Mouse (Mus musculus): Measurements from ENCODE around the gene Tulp1.
A peak's percentile ranks its signal among the peaks of the same experiment; 100 is the strongest.

- TF ChIP-seq POLR2A (IDR thresholded peaks at IDR 0.05; ENCODE audit: low read depth, low read length) (no peak), CTCF (IDR thresholded peaks at IDR 0.05; ENCODE audit: borderline replicate concordance, insufficient read depth, low read length) (peak; percentile 33; the same call in 1 of the 2 replicates)
Measured at GRCm38 (mm10) chr17:28394051-28394765, 29.2 kb upstream of the Tulp1 start.

Measured in embryonic fibroblast, embryonic 13.5 days (primary cell).